Mouse (Mus musculus): Measurements from ENCODE around the gene Prkca. TPM values are rescaled to one million over a fixed set of nuclear protein-coding genes. Genes with fewer than 3 reads are reported as not detected.

Gene Prkca
- total RNA-seq, 1 experiment, result 8.4 TPM

DNA sequence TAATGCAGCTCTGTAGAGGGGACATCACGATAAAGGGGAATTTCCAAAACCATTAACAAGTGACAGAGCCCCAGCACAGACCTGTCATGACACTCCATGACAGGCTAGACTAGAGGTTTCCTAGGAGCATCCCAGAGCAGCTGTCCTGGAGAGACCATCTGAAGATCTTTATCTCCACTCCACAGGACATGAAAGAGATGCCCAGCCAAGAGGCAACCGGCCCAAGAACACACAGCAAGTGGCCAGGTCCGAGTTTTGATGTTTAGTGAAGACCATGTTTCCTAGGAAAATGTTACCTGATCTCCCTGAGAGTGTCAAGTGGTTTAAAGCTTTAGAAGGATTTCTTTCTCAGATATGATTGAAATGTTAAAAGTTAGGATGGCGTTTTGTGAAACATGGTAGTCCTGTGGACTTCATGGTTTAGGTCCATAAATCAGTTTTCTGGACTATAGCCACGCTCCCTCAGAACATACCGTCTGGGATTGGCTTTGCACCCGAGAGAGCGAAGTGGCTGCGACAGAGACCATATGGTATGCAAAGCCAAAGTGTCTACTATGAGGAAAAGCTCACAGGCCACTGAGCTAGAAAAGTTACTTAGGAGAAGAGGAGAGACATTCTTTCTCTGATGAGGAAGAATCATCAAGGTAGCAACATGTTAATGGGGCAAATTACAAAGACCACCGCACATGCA lies 226.2 kb downstream of the Prkca start:
- no peak overlapping the region for H3K9ac ChIP-seq (ENCODE audit: insufficient read depth, low read depth, low read length, poor library complexity, severe bottlenecking)
- no peaks in the 10 kb centered on the region for H3K36me3 ChIP-seq (ENCODE audit: control insufficient read depth, insufficient read depth, low read length, poor library complexity, severe bottlenecking)
- in situ Hi-C loops (cut with MboI; ENCODE audit: low sequenced_read_pairs in 2 of 2, unreplicated experiment in 2 of 2), result no loop called here
- H3K9me3 ChIP-seq (ENCODE audit: control insufficient read depth, insufficient read depth, low read depth, low read length), result no peaks in the 10 kb centered on the region
- H3K4me1 ChIP-seq (ENCODE audit: control insufficient read depth in 2 of 2, insufficient read depth in 2 of 2, low read length in 2 of 2, poor library complexity in 1 of 2), result no peaks in the 10 kb centered on the region
- H3K4me3 ChIP-seq (ENCODE audit: insufficient read depth in 1 of 2, low read depth in 1 of 2, low read length in 2 of 2, poor library complexity in 1 of 2, severe bottlenecking in 1 of 2), result no peak overlapping the region
- H3K27ac ChIP-seq (ENCODE audit: insufficient read depth, low read depth, low read length, poor library complexity, severe bottlenecking), result no peak overlapping the region
- DNase-seq (ENCODE audit: low read depth, low spot score), result no peak
- TF ChIP-seq ZC3H11A (IDR thresholded peaks at IDR 0.05; ENCODE audit: borderline replicate concordance, low read depth, low read length), result no peak
- TF ChIP-seq ZNF384 (IDR thresholded peaks at IDR 0.05; ENCODE audit: low read depth, low read length), result no peak
- TF ChIP-seq MAFK (IDR thresholded peaks at IDR 0.05; ENCODE audit: insufficient read depth, low read depth, low read length), result no peak
- no peak for TF ChIP-seq CHD2 (IDR thresholded peaks at IDR 0.05; ENCODE audit: low read depth, low read length)
- TF ChIP-seq HCFC1 (IDR thresholded peaks at IDR 0.05; ENCODE audit: borderline replicate concordance, insufficient read depth, low read length), result no peak

- H3K36me3 ChIP-seq (ENCODE audit: control insufficient read depth, insufficient read depth, low read length, poor library complexity, severe bottlenecking), result no peaks in the 10 kb centered on the region
- no peak for TF ChIP-seq HCFC1 (IDR thresholded peaks at IDR 0.05; ENCODE audit: borderline replicate concordance, insufficient read depth, low read length)
- no peak for TF ChIP-seq CHD2 (IDR thresholded peaks at IDR 0.05; ENCODE audit: low read depth, low read length)
- TF ChIP-seq ZNF384 (IDR thresholded peaks at IDR 0.05; ENCODE audit: low read depth, low read length), result no peak
- no peaks in the 10 kb centered on the region for H3K9me3 ChIP-seq (ENCODE audit: control insufficient read depth, insufficient read depth, low read depth, low read length)
- in situ Hi-C loops (cut with MboI; ENCODE audit: low sequenced_read_pairs in 2 of 2, unreplicated experiment in 2 of 2), result no loop called here
- H3K4me3 ChIP-seq (ENCODE audit: insufficient read depth in 1 of 2, low read depth in 1 of 2, low read length in 2 of 2, poor library complexity in 1 of 2, severe bottlenecking in 1 of 2), result no peak overlapping the region
- no peaks in the 10 kb centered on the region for H3K4me1 ChIP-seq (ENCODE audit: control insufficient read depth in 2 of 2, insufficient read depth in 2 of 2, low read length in 2 of 2, poor library complexity in 1 of 2)
- DNase-seq (ENCODE audit: low read depth, low spot score), result no peak
- H3K9ac ChIP-seq (ENCODE audit: insufficient read depth, low read depth, low read length, poor library complexity, severe bottlenecking), result no peak overlapping the region
- H3K27ac ChIP-seq (ENCODE audit: insufficient read depth, low read depth, low read length, poor library complexity, severe bottlenecking), result no peak overlapping the region
These were observed 229.6 kb downstream of the Prkca start for GRCm38 (mm10) chr11:108114091-108114490.

DNA sequence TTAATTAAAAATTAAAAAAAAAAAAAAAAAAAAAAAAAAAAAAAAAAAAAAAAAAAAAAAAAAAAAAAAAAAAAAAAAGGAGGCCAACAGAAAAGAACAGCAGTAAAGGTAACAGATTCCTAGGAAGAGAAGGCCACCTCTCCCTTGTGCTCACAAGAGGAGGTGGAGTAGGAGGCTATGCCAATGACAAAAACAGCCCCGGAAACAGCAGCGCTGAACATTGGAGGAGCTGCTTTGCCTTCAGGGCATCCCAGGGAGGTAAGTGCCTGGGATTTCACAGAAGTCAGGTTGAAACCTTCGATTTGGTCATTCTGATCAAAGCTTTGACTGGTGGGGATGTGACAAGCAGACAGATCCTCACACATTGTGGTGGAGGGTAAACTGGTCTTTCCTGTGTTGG lies 231.3 kb downstream of the Prkca start:
- H3K9me3 ChIP-seq (ENCODE audit: control insufficient read depth, insufficient read depth, low read depth, low read length), result no peaks in the 10 kb centered on the region
- in situ Hi-C loops (cut with MboI; ENCODE audit: low sequenced_read_pairs in 2 of 2, unreplicated experiment in 2 of 2), result no loop called here
- no peak overlapping the region for H3K27ac ChIP-seq (ENCODE audit: insufficient read depth, low read depth, low read length, poor library complexity, severe bottlenecking)

DNA sequence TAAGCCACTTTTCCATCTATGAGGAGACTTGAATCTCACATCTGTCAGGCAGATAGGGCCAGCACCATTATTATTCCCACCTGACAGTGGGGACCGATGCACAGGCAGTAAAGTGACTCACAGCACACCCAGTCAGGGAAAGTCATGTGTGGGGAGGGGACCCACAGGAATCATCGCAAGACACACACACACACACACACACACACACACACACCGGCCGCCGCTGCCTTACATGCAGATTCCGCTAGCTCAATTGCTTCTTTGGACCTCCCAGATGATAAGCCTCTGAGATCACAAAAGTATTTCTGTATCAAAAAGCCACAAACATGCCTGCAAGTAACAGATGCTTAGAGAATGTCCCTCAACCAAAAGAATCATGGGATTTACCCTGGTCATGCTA lies 239.6 kb downstream of the Prkca start:
- no peaks in the 10 kb centered on the region for H3K4me1 ChIP-seq (ENCODE audit: control insufficient read depth in 2 of 2, insufficient read depth in 2 of 2, low read length in 2 of 2, poor library complexity in 1 of 2)
- no peaks in the 10 kb centered on the region for H3K36me3 ChIP-seq (ENCODE audit: control insufficient read depth, insufficient read depth, low read length, poor library complexity, severe bottlenecking)
- H3K9ac ChIP-seq (ENCODE audit: insufficient read depth, low read depth, low read length, poor library complexity, severe bottlenecking), result no peak overlapping the region
- H3K27ac ChIP-seq (ENCODE audit: insufficient read depth, low read depth, low read length, poor library complexity, severe bottlenecking), result no peak overlapping the region
- no peak for DNase-seq (ENCODE audit: low read depth, low spot score)
- no peak overlapping the region for H3K4me3 ChIP-seq (ENCODE audit: insufficient read depth in 1 of 2, low read depth in 1 of 2, low read length in 2 of 2, poor library complexity in 1 of 2, severe bottlenecking in 1 of 2)
- in situ Hi-C loops (cut with MboI; ENCODE audit: low sequenced_read_pairs in 2 of 2, unreplicated experiment in 2 of 2), result no loop called here
- TF ChIP-seq CHD2 (IDR thresholded peaks at IDR 0.05; ENCODE audit: low read depth, low read length) (no peak), HCFC1 (IDR thresholded peaks at IDR 0.05; ENCODE audit: borderline replicate concordance, insufficient read depth, low read length) (no peak), ZNF384 (IDR thresholded peaks at IDR 0.05; ENCODE audit: low read depth, low read length) (no peak), MAFK (IDR thresholded peaks at IDR 0.05; ENCODE audit: insufficient read depth, low read depth, low read length) (no peak), ZC3H11A (IDR thresholded peaks at IDR 0.05; ENCODE audit: borderline replicate concordance, low read depth, low read length) (no peak)
- no peaks in the 10 kb centered on the region for H3K9me3 ChIP-seq (ENCODE audit: control insufficient read depth, insufficient read depth, low read depth, low read length)

More for the DNA sequence above, 231.3 kb downstream of the Prkca start:
- Histone ChIP-seq H3K4me1 (ENCODE audit: control insufficient read depth in 2 of 2, insufficient read depth in 2 of 2, low read length in 2 of 2, poor library complexity in 1 of 2) (no peaks in the 10 kb centered on the region), H3K4me3 (ENCODE audit: insufficient read depth in 1 of 2, low read depth in 1 of 2, low read length in 2 of 2, poor library complexity in 1 of 2, severe bottlenecking in 1 of 2) (no peak overlapping the region), H3K36me3 (ENCODE audit: control insufficient read depth, insufficient read depth, low read length, poor library complexity, severe bottlenecking) (no peaks in the 10 kb centered on the region), H3K9ac (ENCODE audit: insufficient read depth, low read depth, low read length, poor library complexity, severe bottlenecking) (no peak overlapping the region)
- TF ChIP-seq MAFK (IDR thresholded peaks at IDR 0.05; ENCODE audit: insufficient read depth, low read depth, low read length) (no peak), ZNF384 (IDR thresholded peaks at IDR 0.05; ENCODE audit: low read depth, low read length) (no peak)
- no peak for DNase-seq (ENCODE audit: low read depth, low spot score)
